Mouse (Mus musculus): ENCODE results near the gene Hoxc4. TPM values are rescaled to one million over a fixed set of nuclear protein-coding genes. Genes with fewer than 3 reads are reported as not detected.
A peak's percentile ranks its signal among the peaks of the same experiment; 100 is the strongest.

The Hoxc4 gene
- polyA plus RNA-seq, 1 experiment from 2014 or later: 29.6 TPM

- H3K9me3 ChIP-seq: no peaks in the 10 kb centered on the region
- peaks cover 9% of the 10 kb centered on the region for H3K4me1 ChIP-seq (replicated peaks)
- peaks cover 100% of the 10 kb centered on the region for H3K27me3 ChIP-seq (ENCODE audit: insufficient read depth, poor library complexity, severe bottlenecking)
- WGBS: 2% methylated on average over 9 of the region's 9 CpGs
- no peaks in the 10 kb centered on the region for H3K36me3 ChIP-seq
- no peak for DNase-seq (ENCODE audit: low spot score)
- no peak overlapping the region for H3K4me3 ChIP-seq
- no peak overlapping the region for H3K27ac ChIP-seq
Observed at GRCm38 (mm10) chr15:102996548-102996947, 22.2 kb upstream of the Hoxc4 start.

- WGBS: under 1% methylated on average over 3 of the region's 3 CpGs
- H3K36me3 ChIP-seq: no peaks in the 10 kb centered on the region
- H3K27me3 ChIP-seq (ENCODE audit: insufficient read depth, poor library complexity, severe bottlenecking): peaks cover 100% of the 10 kb centered on the region
- H3K4me3 ChIP-seq: no peak overlapping the region
- H3K4me1 ChIP-seq (replicated peaks): peaks cover 9% of the 10 kb centered on the region
- H3K9me3 ChIP-seq: no peaks in the 10 kb centered on the region
- no peak for DNase-seq (ENCODE audit: low spot score)
- H3K27ac ChIP-seq: no peak overlapping the region
Observed at GRCm38 (mm10) chr15:102997431-102997830, 21.3 kb upstream of the Hoxc4 start.

GRCm38 (mm10) chr15:102997939-102998355 lies 20.8 kb upstream of the Hoxc4 start, which contains the start of gene Hoxc6:
Gene Hoxc6, plus strand, starts transcription at chr15:102998257.
- Histone ChIP-seq H3K36me3 (no peaks in the 10 kb centered on the region), H3K27ac (no peak within 1 kb of the TSS), H3K4me1 (replicated peaks) (peaks cover 9% of the 10 kb centered on the region), H3K27me3 (ENCODE audit: insufficient read depth, poor library complexity, severe bottlenecking) (peaks cover 100% of the 10 kb centered on the region), H3K4me3 (peak within 1 kb of the TSS; percentile 42), H3K9me3 (no peaks in the 10 kb centered on the region)
- DNase-seq (ENCODE audit: low spot score): no peak
- 1% methylated on average over 19 of the region's 19 CpGs for WGBS

GRCm38 (mm10) chr15:102998608-102999182 lies 20.0 kb upstream of the Hoxc4 start:
- peak overlapping the region; percentile 42; the same call in 1 of the 2 replicates for H3K4me3 ChIP-seq
- no peak overlapping the region for H3K27ac ChIP-seq
- under 1% methylated on average over 19 of the region's 19 CpGs for WGBS
- H3K27me3 ChIP-seq (ENCODE audit: insufficient read depth, poor library complexity, severe bottlenecking): peaks cover 100% of the 10 kb centered on the region
- H3K36me3 ChIP-seq: no peaks in the 10 kb centered on the region
- H3K9me3 ChIP-seq: no peaks in the 10 kb centered on the region
- peaks cover 9% of the 10 kb centered on the region for H3K4me1 ChIP-seq (replicated peaks)
- DNase-seq (ENCODE audit: low spot score): no peak

- H3K9me3 ChIP-seq: no peaks in the 10 kb centered on the region
- H3K27me3 ChIP-seq (ENCODE audit: insufficient read depth, poor library complexity, severe bottlenecking): peaks cover 100% of the 10 kb centered on the region
- H3K4me3 ChIP-seq: peak overlapping the region; percentile 42
- H3K36me3 ChIP-seq: no peaks in the 10 kb centered on the region
- no peak for DNase-seq (ENCODE audit: low spot score)
- no peak overlapping the region for H3K27ac ChIP-seq
- under 1% methylated on average over 33 of the region's 33 CpGs for WGBS
- H3K4me1 ChIP-seq (replicated peaks): peaks cover 9% of the 10 kb centered on the region
Observed at GRCm38 (mm10) chr15:102999183-102999831, 19.4 kb upstream of the Hoxc4 start.

- H3K4me1 ChIP-seq (replicated peaks): peaks cover 9% of the 10 kb centered on the region
- H3K9me3 ChIP-seq: no peaks in the 10 kb centered on the region
- H3K27me3 ChIP-seq (ENCODE audit: insufficient read depth, poor library complexity, severe bottlenecking): peaks cover 100% of the 10 kb centered on the region
- WGBS: under 1% methylated on average over 10 of the region's 11 CpGs
- DNase-seq (ENCODE audit: low spot score): no peak
- no peak overlapping the region for H3K4me3 ChIP-seq
- no peak overlapping the region for H3K27ac ChIP-seq
- H3K36me3 ChIP-seq: no peaks in the 10 kb centered on the region
Observed at GRCm38 (mm10) chr15:102999955-103000354, 18.8 kb upstream of the Hoxc4 start.

- no peak overlapping the region for H3K27ac ChIP-seq
- H3K4me3 ChIP-seq: no peak overlapping the region
- DNase-seq (ENCODE audit: low spot score): no peak
Observed at GRCm38 (mm10) chr15:103000501-103000901, 18.2 kb upstream of the Hoxc4 start.

GRCm38 (mm10) chr15:103001370-103001769 lies 17.4 kb upstream of the Hoxc4 start:
- WGBS: 6% methylated on average over 2 of the region's 2 CpGs
- H3K27me3 ChIP-seq (ENCODE audit: insufficient read depth, poor library complexity, severe bottlenecking): peaks cover 100% of the 10 kb centered on the region
- H3K27ac ChIP-seq: no peak overlapping the region
- no peaks in the 10 kb centered on the region for H3K36me3 ChIP-seq
- H3K9me3 ChIP-seq: no peaks in the 10 kb centered on the region
- peaks cover 9% of the 10 kb centered on the region for H3K4me1 ChIP-seq (replicated peaks)
- DNase-seq (ENCODE audit: low spot score): no peak
- H3K4me3 ChIP-seq: no peak overlapping the region

More at GRCm38 (mm10) chr15:103000501-103000901, 18.2 kb upstream of the Hoxc4 start:
- no peaks in the 10 kb centered on the region for H3K36me3 ChIP-seq
- WGBS: under 1% methylated on average over 24 of the region's 24 CpGs
- H3K9me3 ChIP-seq: no peaks in the 10 kb centered on the region
- H3K4me1 ChIP-seq (replicated peaks): peaks cover 9% of the 10 kb centered on the region
- H3K27me3 ChIP-seq (ENCODE audit: insufficient read depth, poor library complexity, severe bottlenecking): peaks cover 100% of the 10 kb centered on the region

GRCm38 (mm10) chr15:103002156-103002555 lies 16.6 kb upstream of the Hoxc4 start:
- Histone ChIP-seq H3K27me3 (ENCODE audit: insufficient read depth, poor library complexity, severe bottlenecking) (peaks cover 100% of the 10 kb centered on the region), H3K36me3 (no peaks in the 10 kb centered on the region), H3K27ac (no peak overlapping the region), H3K9me3 (no peaks in the 10 kb centered on the region), H3K4me1 (replicated peaks) (peaks cover 9% of the 10 kb centered on the region), H3K4me3 (no peak overlapping the region)
- DNase-seq (ENCODE audit: low spot score): no peak
- 3% methylated on average over 4 of the region's 4 CpGs for WGBS

- WGBS: 2% methylated on average over 13 of the region's 13 CpGs
- H3K27ac ChIP-seq: no peak overlapping the region
- peaks cover 100% of the 10 kb centered on the region for H3K27me3 ChIP-seq (ENCODE audit: insufficient read depth, poor library complexity, severe bottlenecking)
- H3K36me3 ChIP-seq: no peaks in the 10 kb centered on the region
- H3K9me3 ChIP-seq: no peaks in the 10 kb centered on the region
- H3K4me3 ChIP-seq: no peak overlapping the region
- peaks cover 9% of the 10 kb centered on the region for H3K4me1 ChIP-seq (replicated peaks)
- DNase-seq (ENCODE audit: low spot score): no peak
Observed at GRCm38 (mm10) chr15:103002821-103003448, 15.8 kb upstream of the Hoxc4 start.

- under 1% methylated on average over 17 of the region's 17 CpGs for WGBS
- no peaks in the 10 kb centered on the region for H3K4me1 ChIP-seq (replicated peaks)
- no peak overlapping the region for H3K4me3 ChIP-seq
- no peaks in the 10 kb centered on the region for H3K36me3 ChIP-seq
- peaks cover 100% of the 10 kb centered on the region for H3K27me3 ChIP-seq (ENCODE audit: insufficient read depth, poor library complexity, severe bottlenecking)
- no peaks in the 10 kb centered on the region for H3K9me3 ChIP-seq
- no peak overlapping the region for H3K27ac ChIP-seq
- no peak for DNase-seq (ENCODE audit: low spot score)
Observed at GRCm38 (mm10) chr15:103005308-103005707, 13.4 kb upstream of the Hoxc4 start.

- Histone ChIP-seq H3K4me3 (no peak overlapping the region), H3K4me1 (replicated peaks) (no peaks in the 10 kb centered on the region), H3K36me3 (no peaks in the 10 kb centered on the region), H3K27me3 (ENCODE audit: insufficient read depth, poor library complexity, severe bottlenecking) (peaks cover 100% of the 10 kb centered on the region), H3K9me3 (no peaks in the 10 kb centered on the region), H3K27ac (no peak overlapping the region)
- 1% methylated on average over 5 of the region's 5 CpGs for WGBS
- DNase-seq (ENCODE audit: low spot score): no peak
Observed at GRCm38 (mm10) chr15:103005797-103006196, 12.9 kb upstream of the Hoxc4 start.

GRCm38 (mm10) chr15:103006326-103006725 lies 12.4 kb upstream of the Hoxc4 start:
- 12% methylated on average over 1 of the region's 1 CpGs for WGBS
- no peak overlapping the region for H3K27ac ChIP-seq
- peaks cover 100% of the 10 kb centered on the region for H3K27me3 ChIP-seq (ENCODE audit: insufficient read depth, poor library complexity, severe bottlenecking)
- DNase-seq (ENCODE audit: low spot score): no peak
- no peaks in the 10 kb centered on the region for H3K36me3 ChIP-seq
- H3K9me3 ChIP-seq: no peaks in the 10 kb centered on the region
- H3K4me1 ChIP-seq (replicated peaks): no peaks in the 10 kb centered on the region
- H3K4me3 ChIP-seq: no peak overlapping the region
